Mouse (Mus musculus) heart, embryonic 10.5 days (tissue): ENCODE measurements around the gene Cisd2. TPM values are rescaled to one million over a fixed set of nuclear protein-coding genes. Genes with fewer than 3 reads are reported as not detected.

Experiments used
- DNase-seq: peaks from one replicate; pipeline ENCODE4 v3.0.0-alpha.2; 2017; ENCODE audit warnings: low spot score
- H3K27ac ChIP-seq: fragments of 300-500 bp; sonication (generic); 2 replicates; pipeline ENCODE4 v1.5.1; 2016; ENCODE audit warnings: mild to moderate bottlenecking
- H3K27me3 ChIP-seq: fragments of 300-500 bp; sonication (generic); 2 replicates; pipeline ENCODE4 v1.6.1; 2016; ENCODE audit warnings: mild to moderate bottlenecking; ENCODE audit not compliant: poor library complexity, insufficient read depth, severe bottlenecking
- H3K36me3 ChIP-seq: fragments of 300-500 bp; sonication (generic); 2 replicates; pipeline ENCODE4 v1.6.1; 2016; ENCODE audit warnings: mild to moderate bottlenecking, moderate library complexity
- H3K4me1 ChIP-seq: fragments of 300-500 bp; sonication (generic); 2 replicates; pipeline ENCODE4 v1.6.1; 2016; ENCODE audit warnings: mild to moderate bottlenecking
- H3K4me3 ChIP-seq: fragments of 300-500 bp; sonication (generic); 2 replicates; pipeline ENCODE4 v1.5.1; 2016; ENCODE audit warnings: mild to moderate bottlenecking, moderate library complexity
- H3K9me3 ChIP-seq: fragments of 300-500 bp; sonication (generic); 2 replicates; pipeline ENCODE4 v1.6.1; 2016; ENCODE audit warnings: mild to moderate bottlenecking, moderate library complexity
- WGBS: fragments of 180-500 bp; shearing (Covaris S2); methylation state at CpG from one replicate; pipeline ENCODE4 v1.1.7; 2016; 5-methylcytosine and 5-hydroxymethylcytosine counted together
- polyA plus RNA-seq: library from polyadenylated mRNA; unstranded; fragments of >200 nt; fragmentation: Nextera tagmentation; extraction: Ambion mirVana; gene quantifications from 2 replicates; pipeline ENCODE4 v1.2.1, GENCODE M21; 2016

Gene Cisd2
- polyA plus RNA-seq, 1 experiment from 2014 or later, result 66.2 TPM

DNA sequence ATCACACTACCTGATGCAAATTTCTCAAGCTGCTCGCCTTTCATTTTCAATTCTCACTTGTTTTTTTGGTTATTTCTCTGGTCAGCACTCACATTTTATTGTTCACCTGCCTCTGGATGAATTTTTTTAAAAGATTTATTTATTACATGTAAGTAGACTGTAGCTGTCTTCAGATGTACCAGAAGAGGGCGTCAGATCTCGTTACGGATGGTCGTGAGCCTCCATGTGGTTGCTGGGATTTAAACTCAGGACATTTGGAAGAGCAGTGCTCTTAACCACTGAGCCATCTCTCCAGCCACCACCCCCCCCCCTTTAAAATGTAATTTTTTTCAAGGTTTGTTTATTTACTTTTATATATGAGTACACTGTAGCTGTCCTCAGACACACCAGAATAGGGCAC is 19.9 kb downstream of the Cisd2 start:
- no peak overlapping the region for H3K27ac ChIP-seq
- no peak for DNase-seq
- H3K4me1 ChIP-seq, result peaks cover 19% of the 10 kb centered on the region
- no peak overlapping the region for H3K4me3 ChIP-seq
- no peaks in the 10 kb centered on the region for H3K27me3 ChIP-seq
- WGBS, result 75% methylated on average over 5 of the region's 5 CpGs
- H3K9me3 ChIP-seq, result no peaks in the 10 kb centered on the region
- peaks cover 28% of the 10 kb centered on the region for H3K36me3 ChIP-seq

DNA sequence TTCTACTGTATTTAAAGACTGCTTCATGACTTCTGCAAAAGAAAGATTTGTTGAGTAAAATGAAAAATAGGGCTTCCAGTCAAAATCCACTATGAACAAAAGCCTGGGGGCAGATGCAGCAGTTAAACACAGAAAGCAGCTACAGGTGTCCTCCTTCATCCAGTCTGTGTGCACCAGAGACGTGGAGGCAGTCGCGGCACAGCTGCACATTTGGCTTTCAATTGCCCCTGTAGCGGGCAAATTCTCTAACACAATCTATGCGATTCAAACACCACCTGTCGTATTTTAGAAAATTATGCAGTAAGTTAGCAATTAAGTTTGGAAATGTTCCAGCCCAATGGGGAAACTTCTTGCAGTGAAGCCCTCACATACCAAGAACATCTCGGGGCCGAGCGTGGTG is 20.5 kb downstream of the Cisd2 start:
- H3K36me3 ChIP-seq, result peaks cover 25% of the 10 kb centered on the region
- H3K27me3 ChIP-seq, result no peaks in the 10 kb centered on the region
- DNase-seq, result no peak
- H3K9me3 ChIP-seq, result no peaks in the 10 kb centered on the region
- H3K4me1 ChIP-seq, result peaks cover 19% of the 10 kb centered on the region
- H3K4me3 ChIP-seq, result no peak overlapping the region
- 90% methylated on average over 9 of the region's 9 CpGs for WGBS
- peak overlapping the region; percentile 44; the same call in 1 of the 2 replicates for H3K27ac ChIP-seq

- DNase-seq, result peak; percentile 94
- Histone ChIP-seq H3K36me3 (peaks cover 21% of the 10 kb centered on the region), H3K4me3 (no peak overlapping the region), H3K27me3 (no peaks in the 10 kb centered on the region), H3K9me3 (no peaks in the 10 kb centered on the region), H3K4me1 (peaks cover 16% of the 10 kb centered on the region), H3K27ac (peak overlapping the region; percentile 44; the same call in 1 of the 2 replicates)
- WGBS, result 7% methylated on average over 10 of the region's 10 CpGs
Observed at GRCm38 (mm10) chr3:135402201-135402658, 21.5 kb downstream of the Cisd2 start.

GRCm38 (mm10) chr3:135397112-135397511 is 26.6 kb downstream of the Cisd2 start:
- H3K4me3 ChIP-seq, result no peak overlapping the region
- peaks cover 3% of the 10 kb centered on the region for H3K4me1 ChIP-seq
- no peak for DNase-seq
- H3K27ac ChIP-seq, result no peak overlapping the region
- no peaks in the 10 kb centered on the region for H3K36me3 ChIP-seq
- H3K27me3 ChIP-seq, result no peaks in the 10 kb centered on the region
- no peaks in the 10 kb centered on the region for H3K9me3 ChIP-seq

DNA sequence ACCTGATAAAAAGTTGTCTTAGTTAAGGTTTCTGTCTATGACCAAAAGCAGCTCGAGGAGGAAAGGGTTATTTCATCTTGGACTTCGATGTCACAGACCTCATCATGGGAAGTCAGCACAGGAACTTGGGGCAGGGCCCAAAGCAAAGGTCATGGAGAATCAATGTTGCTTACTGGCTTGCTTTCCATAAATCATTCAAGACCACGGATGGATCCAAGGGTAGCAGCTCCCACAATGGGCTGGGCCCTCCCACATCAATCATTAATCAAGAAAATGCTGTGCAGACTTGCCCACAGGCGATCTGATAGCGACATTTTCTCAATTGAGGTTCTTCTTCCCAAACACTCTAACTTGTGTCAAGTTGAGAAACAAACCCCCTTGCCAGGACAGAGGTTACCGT is 27.6 kb downstream of the Cisd2 start:
- no peak overlapping the region for H3K4me3 ChIP-seq
- no peaks in the 10 kb centered on the region for H3K36me3 ChIP-seq
- H3K27ac ChIP-seq, result no peak overlapping the region
- no peaks in the 10 kb centered on the region for H3K27me3 ChIP-seq
- no peaks in the 10 kb centered on the region for H3K9me3 ChIP-seq
- 73% methylated on average over 6 of the region's 6 CpGs for WGBS
- DNase-seq, result no peak
- no peaks in the 10 kb centered on the region for H3K4me1 ChIP-seq

DNA sequence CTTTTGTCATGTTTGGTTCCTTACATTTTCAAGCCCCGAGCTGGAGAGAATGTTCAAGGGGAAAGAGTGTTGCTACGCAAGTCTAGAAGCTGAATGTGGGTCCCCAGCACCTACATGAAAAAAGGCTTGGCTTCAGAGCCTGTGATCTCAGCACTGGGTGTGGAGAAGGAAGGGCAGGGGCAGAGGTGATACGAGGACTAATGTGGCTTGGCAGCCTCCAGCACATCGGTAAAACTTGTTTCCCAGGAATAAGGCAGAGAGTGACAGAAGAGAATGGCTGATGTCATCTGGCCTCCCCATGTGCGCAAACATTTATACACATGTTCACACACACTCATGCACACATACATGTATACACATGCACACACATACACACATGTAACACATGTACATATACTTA is 28.6 kb downstream of the Cisd2 start:
- Histone ChIP-seq H3K36me3 (no peaks in the 10 kb centered on the region), H3K27me3 (no peaks in the 10 kb centered on the region), H3K9me3 (no peaks in the 10 kb centered on the region), H3K27ac (no peak overlapping the region), H3K4me3 (no peak overlapping the region), H3K4me1 (no peaks in the 10 kb centered on the region)
- no peak for DNase-seq
- 79% methylated on average over 5 of the region's 5 CpGs for WGBS

- WGBS, result 49% methylated on average over 6 of the region's 6 CpGs
- Histone ChIP-seq H3K27me3 (no peaks in the 10 kb centered on the region), H3K4me3 (no peak overlapping the region), H3K27ac (no peak overlapping the region), H3K36me3 (no peaks in the 10 kb centered on the region), H3K4me1 (no peaks in the 10 kb centered on the region), H3K9me3 (no peaks in the 10 kb centered on the region)
- no peak for DNase-seq
Observed at GRCm38 (mm10) chr3:135393186-135393585, 30.5 kb downstream of the Cisd2 start.

GRCm38 (mm10) chr3:135379868-135380267 is 43.9 kb downstream of the Cisd2 start:
- H3K4me3 ChIP-seq, result no peak overlapping the region
- WGBS, result 85% methylated on average over 4 of the region's 4 CpGs
- DNase-seq, result no peak
- no peaks in the 10 kb centered on the region for H3K27me3 ChIP-seq
- no peaks in the 10 kb centered on the region for H3K9me3 ChIP-seq
- H3K27ac ChIP-seq, result no peak overlapping the region
- H3K4me1 ChIP-seq, result no peaks in the 10 kb centered on the region
- no peaks in the 10 kb centered on the region for H3K36me3 ChIP-seq

DNA sequence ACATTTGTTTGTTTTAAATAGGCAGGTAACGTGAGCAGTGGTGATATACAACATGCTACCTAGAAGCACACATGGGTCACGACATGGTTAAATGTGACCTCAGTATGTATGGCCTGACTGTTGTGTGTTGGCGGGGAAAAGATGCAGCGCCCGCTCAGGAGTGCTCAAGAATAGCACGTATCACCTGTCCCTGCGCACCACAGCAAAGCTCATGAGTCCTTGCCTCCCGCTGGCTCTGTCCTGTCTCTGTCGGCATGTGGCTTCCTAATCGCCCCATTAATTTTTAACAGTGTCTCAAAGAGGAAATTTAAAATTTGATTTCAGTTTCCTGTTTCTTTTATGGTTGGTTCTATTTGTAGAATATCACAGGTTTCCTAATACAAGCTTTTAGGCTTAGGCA is 46.3 kb downstream of the Cisd2 start:
- Histone ChIP-seq H3K9me3 (no peaks in the 10 kb centered on the region), H3K36me3 (no peaks in the 10 kb centered on the region), H3K4me3 (no peak overlapping the region), H3K27me3 (no peaks in the 10 kb centered on the region), H3K4me1 (no peaks in the 10 kb centered on the region), H3K27ac (no peak overlapping the region)
- no peak for DNase-seq
- 79% methylated on average over 10 of the region's 10 CpGs for WGBS

DNA sequence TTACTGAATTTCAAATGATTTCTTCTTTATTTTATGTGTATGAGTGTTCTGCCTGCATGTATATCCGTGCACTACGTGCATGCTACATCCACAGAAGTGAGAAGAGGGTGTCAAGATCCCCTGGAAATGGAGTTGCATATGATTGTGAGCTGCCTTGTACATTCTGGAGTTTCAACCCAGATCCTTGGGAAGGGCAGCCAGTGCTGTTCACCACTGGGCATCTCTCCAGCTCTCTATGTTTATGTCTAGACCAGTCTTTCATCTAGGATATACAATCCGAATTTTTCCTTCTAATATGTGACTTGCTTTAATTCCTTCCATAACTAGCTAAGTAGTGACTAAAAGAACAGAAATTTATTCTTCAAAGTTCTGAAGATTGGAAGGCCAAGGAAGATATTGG is 47.9 kb downstream of the Cisd2 start:
- Histone ChIP-seq H3K27ac (no peak overlapping the region), H3K36me3 (no peaks in the 10 kb centered on the region), H3K27me3 (no peaks in the 10 kb centered on the region), H3K9me3 (no peaks in the 10 kb centered on the region), H3K4me3 (no peak overlapping the region), H3K4me1 (no peaks in the 10 kb centered on the region)
- WGBS, result 66% methylated on average over 3 of the region's 3 CpGs
- DNase-seq, result no peak

GRCm38 (mm10) chr3:135357394-135357793 is 66.3 kb downstream of the Cisd2 start:
- DNase-seq, result no peak
- no peaks in the 10 kb centered on the region for H3K36me3 ChIP-seq
- WGBS, result 90% methylated on average over 4 of the region's 4 CpGs

More at GRCm38 (mm10) chr3:135357394-135357793, 66.3 kb downstream of the Cisd2 start:
- no peak overlapping the region for H3K27ac ChIP-seq
- no peak overlapping the region for H3K4me3 ChIP-seq
- no peaks in the 10 kb centered on the region for H3K4me1 ChIP-seq
- no peaks in the 10 kb centered on the region for H3K9me3 ChIP-seq
- no peaks in the 10 kb centered on the region for H3K27me3 ChIP-seq

Other genes with a start within 250 kb of the Cisd2 start
- gene Cenpe, start 211.4 kb downstream of the Cisd2 start, polyA plus RNA-seq, result 20.6 and 26.9 TPM in 2 replicates
- 3.6 and 3.9 TPM in 2 replicates for gene Bdh2, start 142.7 kb downstream of the Cisd2 start, polyA plus RNA-seq
- 1.5 and 2.1 TPM in 2 replicates for gene Slc9b2, start 116.2 kb downstream of the Cisd2 start, polyA plus RNA-seq
- 0.44 TPM in 1 of 2 replicates, not detected in the other for gene Slc9b1, start 75.9 kb downstream of the Cisd2 start, polyA plus RNA-seq
- 461 and 523 TPM in 2 replicates for gene Ube2d3, start 14.2 kb upstream of the Cisd2 start, polyA plus RNA-seq
- gene Manba, start 61.7 kb upstream of the Cisd2 start, polyA plus RNA-seq, result 17.3 and 31.0 TPM in 2 replicates